Comparison of ENCODE assay signal across 14 mouse cellular contexts in genomic region chr11:59596091-59596490, GRCm38 (mm10). TPM values are rescaled to one million over a fixed set of nuclear protein-coding genes. Genes with fewer than 3 reads are reported as not detected.
DNase-seq lines count a peak whose midpoint lies in the region; ATAC-seq and TF ChIP-seq lines count a peak whose summit lies in the region.
"Had no signal": no experiment of that assay in that cellular context is flagged by ENCODE, and none has a peak within 500 bp of the region (broad histone marks: within the 10 kb centered on the region; RNA-seq: fewer than 3 reads in every experiment).

No protein-coding gene starts in this region.

- TF ChIP-seq CTCF in forebrain, postnatal 0 days (IDR thresholded peaks at IDR 0.05; ENCODE audit: low read depth), result peak; percentile 34
- peak; percentile 59 for TF ChIP-seq CTCF in lung, embryonic 14.5 days (IDR thresholded peaks at IDR 0.05; ENCODE audit: low read depth)
- TF ChIP-seq CTCF in MEL (IDR thresholded peaks at IDR 0.05 in 2 of 3, conservative IDR thresholded peaks at IDR 0.05 in 1 of 3; ENCODE audit: control insufficient read depth in 1 of 3, insufficient read depth in 1 of 3, low read depth in 2 of 3, low read length in 3 of 3, poor library complexity in 1 of 3, severe bottlenecking in 1 of 3), result peak; percentile 31 to 72 (median 45)

- no peaks in the 10 kb centered on the region for H3K36me3 ChIP-seq in forebrain, postnatal 0 days (ENCODE audit: insufficient read depth)
- no peaks in the 10 kb centered on the region for H3K36me3 ChIP-seq in forebrain, embryonic 16.5 days (ENCODE audit: control insufficient read depth, insufficient read depth)
- H3K36me3 ChIP-seq in lung, embryonic 14.5 days (ENCODE audit: insufficient read depth), result no peaks in the 10 kb centered on the region
- no peaks in the 10 kb centered on the region for H3K36me3 ChIP-seq in MEL (ENCODE audit: control insufficient read depth in 1 of 2, insufficient read depth in 2 of 2, low read length in 2 of 2)
- no peaks in the 10 kb centered on the region for H3K36me3 ChIP-seq in splenic B cell, adult 2 months (ENCODE audit: control insufficient read depth, insufficient read depth, low read length, poor library complexity, severe bottlenecking)
- H3K36me3 ChIP-seq: heart, embryonic 15.5 days; liver, embryonic 15.5 days had no signal

- no peak overlapping the region for H3K27ac ChIP-seq in forebrain, postnatal 0 days (ENCODE audit: low read depth, low read length)
- H3K27ac ChIP-seq in forebrain, embryonic 16.5 days (ENCODE audit: low read length), result no peak overlapping the region
- H3K27ac ChIP-seq in lung, embryonic 14.5 days (ENCODE audit: low read depth), result no peak overlapping the region
- no peak overlapping the region for H3K27ac ChIP-seq in MEL (ENCODE audit: control insufficient read depth, low read depth, low read length)
- H3K27ac ChIP-seq: heart, embryonic 15.5 days; liver, embryonic 15.5 days had no signal

- no peak overlapping the region for H3K4me2 ChIP-seq in forebrain, postnatal 0 days (ENCODE audit: low read depth)
- no peak overlapping the region for H3K4me2 ChIP-seq in forebrain, embryonic 16.5 days (ENCODE audit: low read length)
- no peak overlapping the region for H3K4me2 ChIP-seq in lung, embryonic 14.5 days
- H3K4me2 ChIP-seq: heart, embryonic 15.5 days; liver, embryonic 15.5 days had no signal

- H3K27me3 ChIP-seq in forebrain, postnatal 0 days (ENCODE audit: insufficient read depth, low read length), result no peaks in the 10 kb centered on the region
- H3K27me3 ChIP-seq in forebrain, embryonic 16.5 days (replicated peaks; ENCODE audit: control insufficient read depth, insufficient read depth, low read length), result no peaks in the 10 kb centered on the region
- H3K27me3 ChIP-seq in lung, embryonic 14.5 days (ENCODE audit: insufficient read depth, low read length), result no peaks in the 10 kb centered on the region
- peaks cover 26 to 63% of the 10 kb centered on the region in 2 experiments for H3K27me3 ChIP-seq in MEL (ENCODE audit: control insufficient read depth in 1 of 2, insufficient read depth in 2 of 2, low read length in 2 of 2)
- no peaks in the 10 kb centered on the region; the same call in 1 of the 2 replicates for H3K27me3 ChIP-seq in splenic B cell, adult 2 months (ENCODE audit: control insufficient read depth, insufficient read depth, low read length, poor library complexity, severe bottlenecking)

- no peaks in the 10 kb centered on the region for H3K4me1 ChIP-seq in forebrain, postnatal 0 days (ENCODE audit: insufficient read depth)
- H3K4me1 ChIP-seq in forebrain, embryonic 16.5 days (replicated peaks; ENCODE audit: control insufficient read depth, insufficient read depth, low read length), result no peaks in the 10 kb centered on the region
- no peaks in the 10 kb centered on the region for H3K4me1 ChIP-seq in lung, embryonic 14.5 days (ENCODE audit: insufficient read depth)
- no peaks in the 10 kb centered on the region for H3K4me1 ChIP-seq in MEL (ENCODE audit: control insufficient read depth in 1 of 2, insufficient read depth in 2 of 2, low read length in 2 of 2)
- H3K4me1 ChIP-seq: heart, embryonic 15.5 days; liver, embryonic 15.5 days; megakaryocyte, embryonic 14.5 days had no signal

- no peaks in the 10 kb centered on the region for H3K9me3 ChIP-seq in forebrain, postnatal 0 days (ENCODE audit: low read length)
- H3K9me3 ChIP-seq in forebrain, embryonic 16.5 days (ENCODE audit: control insufficient read depth, low read length), result no peaks in the 10 kb centered on the region
- H3K9me3 ChIP-seq in lung, embryonic 14.5 days (ENCODE audit: low read depth, low read length), result no peaks in the 10 kb centered on the region
- no peaks in the 10 kb centered on the region for H3K9me3 ChIP-seq in MEL (replicated peaks; ENCODE audit: insufficient read depth, low read length)
- H3K9me3 ChIP-seq: heart, embryonic 15.5 days; liver, embryonic 15.5 days; megakaryocyte, embryonic 14.5 days had no signal

- DNase-seq in forebrain, postnatal 0 days, result no peak
- peak; percentile 50 for DNase-seq in lung, embryonic 14.5 days
- DNase-seq in lung, postnatal 14 days, result no peak
- peak; percentile 57 for DNase-seq in MEL (ENCODE audit: low read depth, low spot score)
- DNase-seq in splenic B cell, adult 2 months (ENCODE audit: low read depth, low spot score), result peak; percentile 24
- DNase-seq in gastrocnemius, postnatal 10 days, result no peak
- DNase-seq: cerebellum, postnatal 10 days had no signal

- H3K79me2 ChIP-seq in MEL (ENCODE audit: control insufficient read depth, insufficient read depth, low read length, poor library complexity), result no peaks in the 10 kb centered on the region

- no peak overlapping the region for H3K9ac ChIP-seq in forebrain, postnatal 0 days
- no peak overlapping the region for H3K9ac ChIP-seq in forebrain, embryonic 16.5 days (replicated peaks; ENCODE audit: low read depth, low read length)
- H3K9ac ChIP-seq in lung, embryonic 14.5 days, result no peak overlapping the region
- H3K9ac ChIP-seq in MEL (ENCODE audit: control insufficient read depth, low read depth, low read length, poor library complexity, severe bottlenecking), result no peak overlapping the region
- H3K9ac ChIP-seq: heart, embryonic 15.5 days; liver, embryonic 15.5 days had no signal

- no peak overlapping the region for H3K4me3 ChIP-seq in forebrain, postnatal 0 days (ENCODE audit: low read depth, low read length)
- H3K4me3 ChIP-seq in forebrain, embryonic 16.5 days (replicated peaks; ENCODE audit: low read length), result no peak overlapping the region
- no peak overlapping the region for H3K4me3 ChIP-seq in lung, embryonic 14.5 days (ENCODE audit: low read depth, low read length)
- no peak overlapping the region for H3K4me3 ChIP-seq in MEL (ENCODE audit: control insufficient read depth in 1 of 2, insufficient read depth in 1 of 2, low read depth in 2 of 2, low read length in 2 of 2)
- H3K4me3 ChIP-seq: heart, embryonic 15.5 days; liver, embryonic 15.5 days; megakaryocyte, embryonic 14.5 days had no signal

- no peak for TF ChIP-seq POLR2A in MEL (IDR thresholded peaks at IDR 0.05; ENCODE audit: control insufficient read depth in 1 of 2, insufficient read depth in 1 of 2, low read depth in 1 of 2, low read length in 2 of 2, poor library complexity in 1 of 2)

- 43% methylated on average over 4 of the region's 4 CpGs for WGBS in forebrain, postnatal 0 days
- WGBS in forebrain, embryonic 16.5 days, result 53% methylated on average over 4 of the region's 4 CpGs
- WGBS in lung, embryonic 14.5 days, result 38% methylated on average over 4 of the region's 4 CpGs

- TF ChIP-seq EP300 in MEL (IDR thresholded peaks at IDR 0.05; ENCODE audit: low read depth in 1 of 2, low read length in 2 of 2), result no peak

- peak; percentile 51 for TF ChIP-seq RAD21 in MEL (IDR thresholded peaks at IDR 0.05; ENCODE audit: low read depth, low read length)

- ATAC-seq in forebrain, postnatal 0 days, result no peak
- no peak for ATAC-seq in forebrain, embryonic 16.5 days
- ATAC-seq in lung, embryonic 14.5 days (ENCODE audit: insufficient read depth), result no peak

TF ChIP-seq in MEL, 35 proteins besides CTCF, POLR2A, EP300 and RAD21 (continues in another document):
- TF ChIP-seq GABPA (IDR thresholded peaks at IDR 0.05; ENCODE audit: low read depth, low read length) (no peak), POLR2AphosphoS2 (IDR thresholded peaks at IDR 0.05; ENCODE audit: low read length) (no peak), SMC3 (IDR thresholded peaks at IDR 0.05; ENCODE audit: low read depth, low read length) (peak; percentile 74), MYB (IDR thresholded peaks at IDR 0.05; ENCODE audit: low read depth, low read length) (no peak), NRF1 (IDR thresholded peaks at IDR 0.05; ENCODE audit: insufficient read depth, low read depth, low read length, poor library complexity, severe bottlenecking) (no peak), ZMIZ1 (IDR thresholded peaks at IDR 0.05; ENCODE audit: low read depth, low read length) (no peak), GATA1 (IDR thresholded peaks at IDR 0.05; ENCODE audit: low read depth, low read length) (no peak), ZNF384 (IDR thresholded peaks at IDR 0.05; ENCODE audit: low read depth, low read length) (peak; percentile 89), MAX (IDR thresholded peaks at IDR 0.05; ENCODE audit: low read length) (peak; percentile 88), MXI1 (IDR thresholded peaks at IDR 0.05; ENCODE audit: low read depth, low read length) (no peak), NELFE (IDR thresholded peaks at IDR 0.05; ENCODE audit: low read depth, low read length) (no peak), USF1 (IDR thresholded peaks at IDR 0.05; ENCODE audit: low read depth, low read length) (peak; percentile 81), MYC (IDR thresholded peaks at IDR 0.05; ENCODE audit: low read depth, low read length) (no peak)

RNA-seq across cellular contexts. Expression of gene Olfr223, which starts 3.0 kb away (rescaled TPM):
- not detected in 2 replicates for total RNA-seq in forebrain, postnatal 0 days (2014; rRNA removed)
- not detected in 2 replicates for polyA plus RNA-seq in forebrain, postnatal 0 days (2015; fragmentation: Nextera tagmentation; extraction: Ambion mirVana)
- polyA plus RNA-seq in forebrain, embryonic 16.5 days (2015; fragmentation: Nextera tagmentation; extraction: Ambion mirVana), result not detected in 2 replicates
- not detected in 2 replicates for polyA plus RNA-seq in lung, embryonic 14.5 days (2014; fragmentation: Nextera tagmentation; extraction: Ambion mirVana)
- total RNA-seq in MEL (2012; rRNA removed), result not detected in 2 replicates
- not detected for polyA plus RNA-seq in MEL (2012; ENCODE audit: insufficient read depth in 1 of 2, insufficient read length in 2 of 2, low read depth in 1 of 2, low replicate concordance in 2 of 2, missing spikeins in 1 of 2)
- total RNA-seq in gastrocnemius, postnatal 10 days (2021), result not detected
- total RNA-seq: gastrocnemius, adult 8-10 months; left cerebral cortex, postnatal 14 days had no signal
- polyA plus RNA-seq: heart, embryonic 15.5 days; large intestine, adult 2 months; liver, embryonic 15.5 days had no signal

RNA-seq across cellular contexts. Expression of gene Olfr222, which starts 20.1 kb away (rescaled TPM):
- total RNA-seq in forebrain, postnatal 0 days (2014; rRNA removed), result not detected in 2 replicates
- polyA plus RNA-seq in forebrain, postnatal 0 days (2015; fragmentation: Nextera tagmentation; extraction: Ambion mirVana), result not detected in 2 replicates
- not detected in 2 replicates for polyA plus RNA-seq in forebrain, embryonic 16.5 days (2015; fragmentation: Nextera tagmentation; extraction: Ambion mirVana)
- not detected in 2 replicates for polyA plus RNA-seq in lung, embryonic 14.5 days (2014; fragmentation: Nextera tagmentation; extraction: Ambion mirVana)
- not detected in 2 replicates for total RNA-seq in MEL (2012; rRNA removed)
- polyA plus RNA-seq in MEL (2012; ENCODE audit: insufficient read depth in 1 of 2, insufficient read length in 2 of 2, low read depth in 1 of 2, low replicate concordance in 2 of 2, missing spikeins in 1 of 2), result not detected
- not detected for total RNA-seq in gastrocnemius, postnatal 10 days (2021)
- total RNA-seq: gastrocnemius, adult 8-10 months; left cerebral cortex, postnatal 14 days had no signal
- polyA plus RNA-seq: heart, embryonic 15.5 days; large intestine, adult 2 months; liver, embryonic 15.5 days had no signal

RNA-seq across cellular contexts. Expression of gene Nlrp3, which starts 54.7 kb away (rescaled TPM):
- 0.08 and 0.14 TPM in 2 replicates for total RNA-seq in forebrain, postnatal 0 days (2014; rRNA removed)
- polyA plus RNA-seq in forebrain, postnatal 0 days (2015; fragmentation: Nextera tagmentation; extraction: Ambion mirVana), result 0.10 and 0.30 TPM in 2 replicates
- polyA plus RNA-seq in forebrain, embryonic 16.5 days (2015; fragmentation: Nextera tagmentation; extraction: Ambion mirVana), result 0.11 and 0.77 TPM in 2 replicates
- polyA plus RNA-seq in lung, embryonic 14.5 days (2014; fragmentation: Nextera tagmentation; extraction: Ambion mirVana), result 0.12 and 0.50 TPM in 2 replicates
- total RNA-seq in MEL (2012; rRNA removed), result not detected in 2 replicates
- polyA plus RNA-seq in MEL (2012; ENCODE audit: insufficient read depth in 1 of 2, insufficient read length in 2 of 2, low read depth in 1 of 2, low replicate concordance in 2 of 2, missing spikeins in 1 of 2), result not detected
- under 1 TPM; 0.28 to 0.45 TPM for total RNA-seq in gastrocnemius, postnatal 10 days (2021)

Comparison
In these comparisons a context has a peak if more than half of its experiments do, and no peak if none do; other contexts are left out.
1. DNase-seq: peak in lung, embryonic 14.5 days (single experiment), MEL (single experiment) and splenic B cell, adult 2 months (single experiment); none in forebrain, postnatal 0 days (single experiment), lung, postnatal 14 days (single experiment) and gastrocnemius, postnatal 10 days (single experiment).
2. Peak in every context shown above with its lines, with median percentiles within 50 percentile points of each other: CTCF ChIP-seq.